Mouse (Mus musculus) lung, postnatal 0 days (tissue): ENCODE measurements around the gene Dhx38. TPM values are rescaled to one million over a fixed set of nuclear protein-coding genes. Genes with fewer than 3 reads are reported as not detected.

Experiments
- ATAC-seq: fragments of 200-750 bp; cut with Nextera tagmentation; 2 replicates; pipeline ENCODE4 v1.8.0; 2017; ENCODE audit warnings: moderate library complexity
- DNase-seq: peaks from one replicate; pipeline ENCODE4 v3.0.0-alpha.2; 2016; ENCODE audit warnings: low spot score
- H3K27ac ChIP-seq: fragments of 300-500 bp; sonication (generic); 2 replicates; pipeline ENCODE4 v1.5.1; 2014; ENCODE audit warnings: antibody characterized with exemption, mild to moderate bottlenecking, low read length, mixed read lengths
- H3K27me3 ChIP-seq: fragments of 300-500 bp; sonication (generic); replicated peaks from 2 replicates; pipeline ENCODE4 v1.6.1; 2014; ENCODE audit warnings: low read length, mixed read lengths; ENCODE audit not compliant: insufficient read depth
- H3K36me3 ChIP-seq: fragments of 300-500 bp; sonication (generic); 2 replicates; pipeline ENCODE4 v1.6.1; 2014; ENCODE audit warnings: low read length, mixed read lengths; ENCODE audit not compliant: insufficient read depth
- H3K4me1 ChIP-seq: fragments of 300-500 bp; sonication (generic); 2 replicates; pipeline ENCODE4 v1.6.1; 2014; ENCODE audit warnings: antibody characterized with exemption, low read depth, low read length, mixed read lengths; ENCODE audit not compliant: insufficient read depth
- H3K4me2 ChIP-seq: fragments of 300-500 bp; sonication (generic); replicated peaks from 2 replicates; pipeline ENCODE4 v1.6.1; 2014; ENCODE audit warnings: low read depth, mild to moderate bottlenecking, low read length, moderate library complexity, mixed read lengths
- H3K4me3 ChIP-seq: fragments of 300-500 bp; sonication (generic); 2 replicates; pipeline ENCODE4 v1.5.1; 2014; ENCODE audit warnings: low read depth, low read length
- H3K9ac ChIP-seq: fragments of 300-500 bp; sonication (generic); replicated peaks from 2 replicates; pipeline ENCODE4 v1.6.1; 2014; ENCODE audit warnings: low read depth, mild to moderate bottlenecking
- H3K9me3 ChIP-seq: fragments of 300-500 bp; sonication (generic); 2 replicates; pipeline ENCODE4 v1.6.1; 2016; ENCODE audit warnings: low read length, mixed read lengths
- CTCF ChIP-seq: IDR thresholded peaks from 2 replicates; pipeline ENCODE4 v1.5.1; 2016; ENCODE audit warnings: antibody characterized with exemption, mild to moderate bottlenecking
- EP300 ChIP-seq: IDR thresholded peaks from 2 replicates; pipeline ENCODE4 v1.6.1; 2016; ENCODE audit warnings: antibody characterized with exemption, mild to moderate bottlenecking, control low read depth
- whole genome bisulfite sequencing: fragments of 180-500 bp; shearing (Covaris S2); extraction: QIAGEN DNeasy Blood & Tissue Kit; methylation state at CpG from one replicate; pipeline ENCODE4 v1.1.7; 2014; 5-methylcytosine and 5-hydroxymethylcytosine counted together
- polyA plus RNA-seq: library from polyadenylated mRNA; unstranded; fragments of >200 nt; fragmentation: Nextera tagmentation; extraction: Ambion mirVana; gene quantifications from 2 replicates; pipeline ENCODE4 v1.2.1, GENCODE M21; 2015

The Dhx38 gene
- polyA plus RNA-seq, 1 experiment from 2014 or later, result 12.7 TPM

DNA sequence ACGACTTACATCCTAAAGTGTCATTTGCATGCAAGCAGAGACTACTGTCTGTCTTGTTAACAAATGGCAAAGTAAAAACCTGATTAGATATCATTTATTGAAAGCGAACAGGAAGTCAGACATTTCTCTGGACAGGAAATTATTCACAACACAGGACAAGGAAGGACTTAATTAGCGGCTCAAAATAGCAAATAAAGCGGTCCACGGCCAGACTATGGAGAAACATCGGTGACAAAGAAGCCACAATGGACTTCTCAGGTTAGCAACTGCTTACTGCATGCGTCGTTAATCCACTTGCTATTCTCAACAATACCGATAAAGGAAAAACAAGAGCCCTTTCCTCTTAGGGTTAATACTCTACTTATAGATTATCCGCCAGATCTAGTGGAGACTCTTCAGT lies 895 bp downstream of the Dhx38 start:
- peak overlapping the region; percentile 76 for H3K4me2 ChIP-seq
- WGBS, result 5% methylated on average over 10 of the region's 10 CpGs
- peaks cover 4% of the 10 kb centered on the region; the same call in 1 of the 2 replicates for H3K4me1 ChIP-seq
- no peaks in the 10 kb centered on the region for H3K27me3 ChIP-seq
- peaks cover 29% of the 10 kb centered on the region for H3K36me3 ChIP-seq
- H3K27ac ChIP-seq, result peak overlapping the region; percentile 98
- DNase-seq (no peak), ATAC-seq (no peak)
- TF ChIP-seq CTCF (no peak), EP300 (no peak)
- peak overlapping the region; percentile 97 for H3K9ac ChIP-seq
- peak overlapping the region; percentile 84 for H3K4me3 ChIP-seq
- H3K9me3 ChIP-seq, result no peaks in the 10 kb centered on the region

DNA sequence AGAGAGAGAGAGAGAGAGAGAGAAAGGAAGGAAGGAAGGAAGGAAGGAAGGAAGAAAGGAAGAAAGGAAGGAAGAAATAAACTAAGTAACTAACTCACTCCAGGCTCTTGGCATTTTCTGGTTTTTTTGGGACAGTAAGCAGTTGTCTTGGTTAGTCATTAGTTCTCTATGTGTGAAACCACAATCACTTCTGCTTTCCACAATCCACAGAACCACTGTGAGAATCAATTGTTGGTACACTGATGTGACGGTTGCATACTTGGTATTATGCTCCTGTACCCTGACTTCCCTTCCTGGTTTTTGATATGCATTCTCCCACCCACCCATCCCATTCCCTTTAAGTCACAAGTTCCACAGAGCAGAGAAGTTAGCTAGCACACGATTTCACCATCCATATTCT lies 1.8 kb downstream of the Dhx38 start:
- TF ChIP-seq CTCF (no peak), EP300 (no peak)
- Histone ChIP-seq H3K27ac (no peak overlapping the region), H3K9ac (no peak overlapping the region), H3K36me3 (peaks cover 38% of the 10 kb centered on the region), H3K9me3 (no peaks in the 10 kb centered on the region), H3K27me3 (no peaks in the 10 kb centered on the region), H3K4me3 (no peak overlapping the region), H3K4me1 (peaks cover 4% of the 10 kb centered on the region; the same call in 1 of the 2 replicates), H3K4me2 (no peak overlapping the region)
- DNase-seq (no peak), ATAC-seq (no peak)
- WGBS, result 66% methylated on average over 2 of the region's 2 CpGs

DNA sequence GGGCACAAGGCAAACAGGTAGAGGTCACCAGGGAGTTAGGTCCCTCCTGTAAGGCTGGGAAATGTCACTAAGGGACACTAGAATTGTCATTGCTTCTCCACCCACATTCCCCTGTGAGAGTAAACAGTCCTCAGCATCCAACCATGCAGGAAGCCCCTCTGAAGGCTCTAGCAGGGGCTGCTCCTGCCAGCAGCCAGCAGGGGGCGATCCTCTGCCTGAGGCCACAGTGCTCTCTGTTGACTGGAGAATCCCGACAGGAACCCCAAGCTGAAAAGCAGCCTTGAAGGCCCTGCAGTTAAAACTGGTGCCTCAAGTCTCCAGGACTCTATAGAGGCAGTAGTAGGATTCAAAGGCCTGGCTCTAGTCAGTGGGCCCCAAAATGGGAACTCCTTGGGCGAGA lies 14.0 kb downstream of the Dhx38 start:
- H3K36me3 ChIP-seq, result peaks cover 72% of the 10 kb centered on the region
- no peak overlapping the region for H3K9ac ChIP-seq
- no peaks in the 10 kb centered on the region for H3K27me3 ChIP-seq
- TF ChIP-seq EP300, result no peak
- TF ChIP-seq CTCF, result peak; percentile 65
- no peak overlapping the region for H3K4me3 ChIP-seq
- no peaks in the 10 kb centered on the region for H3K9me3 ChIP-seq
- DNase-seq (peak; percentile 24), ATAC-seq (0 out of 2 replicates have a peak, but pooled peaks have one; percentile 30)
- H3K4me1 ChIP-seq, result no peaks in the 10 kb centered on the region
- no peak overlapping the region for H3K27ac ChIP-seq
- 36% methylated on average over 3 of the region's 3 CpGs for WGBS
- H3K4me2 ChIP-seq, result no peak overlapping the region

DNA sequence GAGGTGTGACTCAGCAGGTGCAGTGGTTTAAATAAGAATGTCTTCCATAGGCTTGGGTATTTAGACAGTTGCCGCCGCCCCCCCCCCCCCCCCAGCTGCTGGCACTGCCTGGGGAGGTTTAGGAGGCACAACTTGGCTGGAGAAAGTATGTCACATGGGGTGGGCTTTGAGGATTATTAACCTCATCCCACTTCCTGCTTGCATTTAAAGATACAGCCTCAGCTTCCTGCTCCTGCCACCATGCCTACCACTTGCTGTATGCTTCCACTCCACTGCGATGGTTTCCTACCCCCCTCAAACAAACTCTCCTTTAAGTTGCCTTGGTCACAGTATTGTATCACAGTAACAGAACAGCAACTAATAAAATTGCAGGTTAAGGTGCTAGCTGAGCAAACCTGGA lies 21.6 kb downstream of the Dhx38 start:
- ATAC-seq (no peak), DNase-seq (no peak)
- H3K4me2 ChIP-seq, result no peak overlapping the region
- no peaks in the 10 kb centered on the region for H3K4me1 ChIP-seq
- no peak overlapping the region for H3K27ac ChIP-seq
- no peaks in the 10 kb centered on the region for H3K9me3 ChIP-seq
- H3K27me3 ChIP-seq, result no peaks in the 10 kb centered on the region
- H3K36me3 ChIP-seq, result peaks cover 11% of the 10 kb centered on the region; the same call in 1 of the 2 replicates
- no peak for TF ChIP-seq CTCF
- no peak for TF ChIP-seq EP300
- H3K9ac ChIP-seq, result no peak overlapping the region
- 71% methylated on average over 1 of the region's 3 CpGs for WGBS
- no peak overlapping the region for H3K4me3 ChIP-seq

DNA sequence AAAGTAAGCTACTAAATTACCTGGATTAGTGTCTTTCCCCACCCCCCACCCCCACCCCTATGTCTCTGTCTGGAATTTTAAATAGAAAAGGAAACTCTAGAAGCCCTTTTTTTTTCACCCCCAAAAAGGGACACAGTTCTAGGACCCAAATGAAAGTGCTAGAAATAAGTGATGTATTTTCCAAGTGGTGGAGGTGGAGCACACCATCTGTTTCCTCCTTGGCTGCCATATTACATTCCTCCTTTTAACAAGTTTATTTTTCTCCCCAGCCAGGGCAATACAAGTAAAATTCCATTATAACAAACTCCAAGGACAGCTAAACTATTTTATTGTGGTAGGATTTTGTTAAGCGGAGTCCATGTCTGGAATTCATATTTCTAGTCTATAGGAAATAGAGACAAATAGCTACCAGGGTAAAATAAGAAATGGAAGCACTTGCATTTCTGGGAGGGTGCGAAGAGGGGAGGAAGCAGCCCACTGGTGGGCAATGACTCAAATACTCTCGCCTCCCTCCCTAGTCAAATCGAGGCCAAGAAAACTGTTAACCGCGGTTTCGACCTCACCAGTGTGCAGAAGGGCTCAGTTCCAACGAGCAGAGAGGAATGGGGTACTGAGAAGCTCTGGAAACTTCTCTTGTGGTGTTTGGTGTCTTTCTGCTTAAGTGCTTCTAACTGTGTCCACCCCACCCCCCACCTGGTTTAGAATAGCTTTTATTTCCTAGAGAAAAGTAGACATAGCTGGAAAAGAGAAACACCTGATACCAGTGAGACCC lies 22.7 kb downstream of the Dhx38 start:
- WGBS, result 68% methylated on average over 8 of the region's 8 CpGs
- no peaks in the 10 kb centered on the region for H3K4me1 ChIP-seq
- no peak for ATAC-seq
- H3K36me3 ChIP-seq, result peaks cover 5% of the 10 kb centered on the region; the same call in 1 of the 2 replicates
- no peak overlapping the region for H3K9ac ChIP-seq
- no peak for TF ChIP-seq EP300
- TF ChIP-seq CTCF, result no peak
- no peaks in the 10 kb centered on the region for H3K9me3 ChIP-seq
- H3K4me3 ChIP-seq, result no peak overlapping the region
- H3K27ac ChIP-seq, result no peak overlapping the region
- H3K27me3 ChIP-seq, result no peaks in the 10 kb centered on the region
- H3K4me2 ChIP-seq, result no peak overlapping the region
- no peak for DNase-seq

DNA sequence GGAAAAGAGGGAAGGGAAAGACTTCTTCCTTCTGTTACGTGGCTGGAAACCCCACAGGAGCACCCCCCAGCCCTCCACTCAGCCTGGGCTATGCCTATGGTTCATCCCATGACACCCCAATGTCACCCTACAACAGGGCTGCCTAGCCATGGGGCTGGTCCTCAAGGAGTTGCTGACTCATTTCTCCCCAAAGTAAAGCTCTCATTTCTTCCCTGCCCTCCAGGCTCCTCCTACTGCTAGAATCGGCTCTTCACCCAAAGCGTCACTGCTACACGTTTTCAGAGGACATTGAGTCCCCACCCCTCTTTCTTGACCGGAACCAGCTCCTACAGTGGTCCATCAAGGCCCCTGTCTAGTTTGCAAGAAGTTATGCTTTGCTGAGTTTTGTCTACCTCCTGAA lies 23.5 kb downstream of the Dhx38 start:
- H3K4me1 ChIP-seq, result no peaks in the 10 kb centered on the region
- WGBS, result 57% methylated on average over 5 of the region's 5 CpGs
- no peaks in the 10 kb centered on the region for H3K36me3 ChIP-seq
- no peaks in the 10 kb centered on the region for H3K9me3 ChIP-seq
- DNase-seq (no peak), ATAC-seq (no peak)
- H3K4me2 ChIP-seq, result no peak overlapping the region
- TF ChIP-seq EP300, result no peak
- no peak for TF ChIP-seq CTCF
- H3K27ac ChIP-seq, result no peak overlapping the region
- no peak overlapping the region for H3K4me3 ChIP-seq
- H3K9ac ChIP-seq, result no peak overlapping the region
- H3K27me3 ChIP-seq, result no peaks in the 10 kb centered on the region
